Mouse (Mus musculus) liver, postnatal 0 days (tissue): ENCODE measurements at regions not wholly inside any gene's neighbourhood (a gene's known extent, or its start where the extent isn't known, plus 50 kb on each side); places are given as distances from the start of the nearest gene placed in this dataset.

Experiments used
- ATAC-seq: fragments of 200-750 bp; cut with Nextera tagmentation; 2 replicates; pipeline ENCODE4 v1.8.0; 2017; ENCODE audit warnings: mild to moderate bottlenecking, moderate library complexity
- DNase-seq: peaks from one replicate; pipeline ENCODE4 v3.0.0-alpha.2; 2016
- H3K27ac ChIP-seq: fragments of 300-500 bp; sonication (generic); 2 replicates; pipeline ENCODE4 v1.5.1; 2014; ENCODE audit warnings: antibody characterized with exemption, moderate library complexity, mild to moderate bottlenecking, low read depth
- H3K27me3 ChIP-seq: fragments of 300-500 bp; sonication (generic); 2 replicates; pipeline ENCODE4 v1.6.1; 2014; ENCODE audit warnings: low read length, control low read depth, mixed read lengths; ENCODE audit not compliant: insufficient read depth
- H3K36me3 ChIP-seq: fragments of 300-500 bp; sonication (generic); replicated peaks from 2 replicates; pipeline ENCODE4 v1.6.1; 2014; ENCODE audit warnings: mild to moderate bottlenecking, control low read depth, low read length, moderate library complexity, mixed read lengths; ENCODE audit not compliant: insufficient read depth
- H3K4me1 ChIP-seq: fragments of 300-500 bp; sonication (generic); 2 replicates; pipeline ENCODE4 v1.6.1; 2014; ENCODE audit warnings: antibody characterized with exemption, mild to moderate bottlenecking, control low read depth; ENCODE audit not compliant: insufficient read depth
- H3K4me2 ChIP-seq: fragments of 300-500 bp; sonication (generic); 2 replicates; pipeline ENCODE4 v1.6.1; 2014; ENCODE audit warnings: low read depth, mild to moderate bottlenecking, low read length, moderate library complexity, mixed read lengths
- H3K4me3 ChIP-seq: fragments of 300-500 bp; sonication (generic); 2 replicates; pipeline ENCODE4 v1.5.1; 2014; ENCODE audit warnings: low read depth, low read length
- H3K9ac ChIP-seq: fragments of 300-500 bp; sonication (generic); replicated peaks from 2 replicates; pipeline ENCODE4 v1.6.1; 2014; ENCODE audit warnings: mild to moderate bottlenecking, moderate library complexity
- H3K9me3 ChIP-seq: fragments of 300-500 bp; sonication (generic); 2 replicates; pipeline ENCODE4 v1.6.1; 2016; ENCODE audit warnings: mild to moderate bottlenecking, control low read depth, low read length, mixed read lengths
- CTCF ChIP-seq: sonication (generic); IDR thresholded peaks from 2 replicates; pipeline ENCODE4 v1.5.1; 2016; ENCODE audit warnings: antibody characterized with exemption, low read depth
- EP300 ChIP-seq: IDR thresholded peaks from 2 replicates; pipeline ENCODE4 v1.6.1; 2016; ENCODE audit warnings: antibody characterized with exemption, low read depth, mild to moderate bottlenecking
- WGBS: fragments of 180-500 bp; shearing (Covaris S2); extraction: QIAGEN DNeasy Blood & Tissue Kit; methylation state at CpG from one replicate; pipeline ENCODE4 v1.1.7; 2014; ENCODE audit not compliant: insufficient replicate concordance; 5-methylcytosine and 5-hydroxymethylcytosine counted together

- no peak overlapping the region for H3K27ac ChIP-seq
- ATAC-seq (no peak), DNase-seq (no peak)
- no peak overlapping the region for H3K9ac ChIP-seq
- TF ChIP-seq EP300 = no peak
- no peak for TF ChIP-seq CTCF
- H3K4me3 ChIP-seq = no peak overlapping the region
- 77% methylated on average over 6 of the region's 6 CpGs for WGBS
- no peak overlapping the region for H3K4me2 ChIP-seq
- no peaks in the 10 kb centered on the region for H3K4me1 ChIP-seq
- H3K36me3 ChIP-seq = no peaks in the 10 kb centered on the region
- H3K27me3 ChIP-seq = no peaks in the 10 kb centered on the region
- H3K9me3 ChIP-seq = no peaks in the 10 kb centered on the region
These were observed 359.5 kb upstream of the Actbl2 start for GRCm38 (mm10) chr13:110895349-110895748.

GRCm38 (mm10) chr13:110895900-110896299 lies 358.9 kb upstream of the Actbl2 start:
- TF ChIP-seq CTCF (no peak), EP300 (no peak)
- H3K27ac ChIP-seq = no peak overlapping the region
- no peak overlapping the region for H3K4me2 ChIP-seq
- no peaks in the 10 kb centered on the region for H3K9me3 ChIP-seq
- 56% methylated on average over 8 of the region's 8 CpGs for WGBS
- no peaks in the 10 kb centered on the region for H3K4me1 ChIP-seq
- no peak for DNase-seq
- no peaks in the 10 kb centered on the region for H3K36me3 ChIP-seq
- H3K9ac ChIP-seq = no peak overlapping the region
- no peaks in the 10 kb centered on the region for H3K27me3 ChIP-seq
- H3K4me3 ChIP-seq = no peak overlapping the region
- no peak for ATAC-seq

GRCm38 (mm10) chr13:110897621-110898020 lies 357.2 kb upstream of the Actbl2 start:
- DNase-seq = no peak

GRCm38 (mm10) chr13:110902994-110903644 lies 351.7 kb upstream of the Actbl2 start:
- no peak for TF ChIP-seq EP300
- TF ChIP-seq CTCF = no peak
- no peak overlapping the region for H3K4me3 ChIP-seq
- no peak overlapping the region for H3K9ac ChIP-seq
- H3K4me1 ChIP-seq = peaks cover 7% of the 10 kb centered on the region; the same call in 1 of the 2 replicates
- peak; percentile 72 for ATAC-seq
- H3K4me2 ChIP-seq = no peak overlapping the region
- no peaks in the 10 kb centered on the region for H3K9me3 ChIP-seq
- H3K36me3 ChIP-seq = no peaks in the 10 kb centered on the region
- 27% methylated on average over 7 of the region's 7 CpGs for WGBS
- H3K27ac ChIP-seq = peak overlapping the region; percentile 72; the same call in 1 of the 2 replicates
- peak; percentile 78 for DNase-seq
- H3K27me3 ChIP-seq = no peaks in the 10 kb centered on the region

More at GRCm38 (mm10) chr13:110897621-110898020, 357.2 kb upstream of the Actbl2 start:
- ATAC-seq = no peak
- no peak overlapping the region for H3K9ac ChIP-seq
- no peak overlapping the region for H3K4me3 ChIP-seq
- no peaks in the 10 kb centered on the region for H3K9me3 ChIP-seq
- 62% methylated on average over 4 of the region's 4 CpGs for WGBS
- H3K4me1 ChIP-seq = peaks cover 6% of the 10 kb centered on the region; the same call in 1 of the 2 replicates
- H3K36me3 ChIP-seq = no peaks in the 10 kb centered on the region
- H3K27ac ChIP-seq = no peak overlapping the region
- no peak overlapping the region for H3K4me2 ChIP-seq
- TF ChIP-seq EP300 (no peak), CTCF (no peak)
- no peaks in the 10 kb centered on the region for H3K27me3 ChIP-seq

- WGBS = 23% methylated on average over 6 of the region's 6 CpGs
- Histone ChIP-seq H3K36me3 (no peaks in the 10 kb centered on the region), H3K4me1 (peaks cover 3% of the 10 kb centered on the region; the same call in 1 of the 2 replicates), H3K27me3 (no peaks in the 10 kb centered on the region), H3K9me3 (no peaks in the 10 kb centered on the region), H3K4me2 (no peak overlapping the region), H3K9ac (no peak overlapping the region), H3K27ac (no peak overlapping the region), H3K4me3 (no peak overlapping the region)
- TF ChIP-seq CTCF (no peak), EP300 (no peak)
- peak; percentile 62; the same call in 1 of the 2 replicates for ATAC-seq
- peak; percentile 39 for DNase-seq
These were observed 347.4 kb upstream of the Actbl2 start for GRCm38 (mm10) chr13:110907319-110907955.

- Histone ChIP-seq H3K27me3 (no peaks in the 10 kb centered on the region), H3K4me3 (no peak overlapping the region), H3K4me1 (no peaks in the 10 kb centered on the region), H3K9ac (no peak overlapping the region), H3K4me2 (no peak overlapping the region), H3K27ac (no peak overlapping the region), H3K9me3 (no peaks in the 10 kb centered on the region), H3K36me3 (no peaks in the 10 kb centered on the region)
- ATAC-seq (no peak), DNase-seq (no peak)
- 79% methylated on average over 7 of the region's 7 CpGs for WGBS
- no peak for TF ChIP-seq CTCF
- no peak for TF ChIP-seq EP300
These were observed 342.9 kb upstream of the Actbl2 start for GRCm38 (mm10) chr13:110911866-110912265.
